Mouse (Mus musculus): ENCODE measurements around the gene Nelfb. TPM values are rescaled to one million over a fixed set of nuclear protein-coding genes. Genes with fewer than 3 reads are reported as not detected.
A peak's percentile ranks its signal among the peaks of the same experiment; 100 is the strongest.

The Nelfb gene
- polyA plus RNA-seq, 1 experiment from 2014 or later: 126 TPM

GRCm38 (mm10) chr2:25240723-25241437, 29.6 kb upstream of the Nelfb start:
- ATAC-seq (replicated peaks): peak; percentile 71
- Histone ChIP-seq H3K4me1 (peaks cover 31% of the 10 kb centered on the region), H3K9me3 (no peaks in the 10 kb centered on the region), H3K9ac (peak overlapping the region; percentile 40; the same call in 1 of the 2 replicates), H3K36me3 (replicated peaks) (no peaks in the 10 kb centered on the region), H3K4me3 (peak overlapping the region; percentile 56), H3K4me2 (peak overlapping the region; percentile 90), H3K27me3 (replicated peaks) (no peaks in the 10 kb centered on the region), H3K27ac (peak overlapping the region; percentile 77)
- WGBS: 2% methylated on average over 29 of the region's 29 CpGs

GRCm38 (mm10) chr2:25240310-25240709, 29.0 kb upstream of the Nelfb start:
- no peaks in the 10 kb centered on the region for H3K36me3 ChIP-seq (replicated peaks)
- no peaks in the 10 kb centered on the region for H3K9me3 ChIP-seq
- no peak overlapping the region; the same call in 1 of the 2 replicates for H3K9ac ChIP-seq
- H3K27me3 ChIP-seq (replicated peaks): 0 out of 2 replicates have a peak, but pooled peaks cover under 1% of the 10 kb centered on the region
- peaks cover 31% of the 10 kb centered on the region for H3K4me1 ChIP-seq
- H3K4me2 ChIP-seq: peak overlapping the region; percentile 90
- peak overlapping the region; percentile 77 for H3K27ac ChIP-seq
- 47% methylated on average over 8 of the region's 8 CpGs for whole genome bisulfite sequencing
- peak; percentile 12; the same call in 1 of the 2 replicates for ATAC-seq (replicated peaks)
- peak overlapping the region; percentile 56 for H3K4me3 ChIP-seq

- Histone ChIP-seq H3K4me3 (no peak overlapping the region), H3K4me2 (no peak overlapping the region), H3K9ac (no peak overlapping the region), H3K27ac (no peak overlapping the region), H3K36me3 (replicated peaks) (no peaks in the 10 kb centered on the region), H3K9me3 (no peaks in the 10 kb centered on the region), H3K4me1 (peaks cover 31% of the 10 kb centered on the region), H3K27me3 (replicated peaks) (peaks cover 6% of the 10 kb centered on the region; the same call in 1 of the 2 replicates)
- ATAC-seq (replicated peaks): no peak
- WGBS: 90% methylated on average over 3 of the region's 3 CpGs
Measured at GRCm38 (mm10) chr2:25239766-25240165, 28.5 kb upstream of the Nelfb start.

GRCm38 (mm10) chr2:25238106-25238505, 26.8 kb upstream of the Nelfb start:
- Histone ChIP-seq H3K9me3 (no peaks in the 10 kb centered on the region), H3K27ac (no peak overlapping the region), H3K27me3 (replicated peaks) (peaks cover 6% of the 10 kb centered on the region; the same call in 1 of the 2 replicates), H3K4me2 (no peak overlapping the region), H3K4me3 (no peak overlapping the region), H3K9ac (no peak overlapping the region), H3K36me3 (replicated peaks) (no peaks in the 10 kb centered on the region), H3K4me1 (peaks cover 21% of the 10 kb centered on the region)
- no peak for ATAC-seq (replicated peaks)

GRCm38 (mm10) chr2:25237522-25237921, 26.2 kb upstream of the Nelfb start:
- WGBS: 74% methylated on average over 4 of the region's 4 CpGs
- Histone ChIP-seq H3K9ac (no peak overlapping the region), H3K4me3 (no peak overlapping the region), H3K27me3 (replicated peaks) (peaks cover 6% of the 10 kb centered on the region; the same call in 1 of the 2 replicates), H3K4me2 (no peak overlapping the region), H3K36me3 (replicated peaks) (no peaks in the 10 kb centered on the region), H3K9me3 (no peaks in the 10 kb centered on the region), H3K27ac (no peak overlapping the region), H3K4me1 (peaks cover 15% of the 10 kb centered on the region)
- no peak for ATAC-seq (replicated peaks)

GRCm38 (mm10) chr2:25236614-25237013, 25.3 kb upstream of the Nelfb start, which contains the start of gene Rnf224:
Gene Rnf224 (minus strand): TSS chr2:25236787.
- H3K27me3 ChIP-seq (replicated peaks): peaks cover 6% of the 10 kb centered on the region; the same call in 1 of the 2 replicates
- no peak within 1 kb of the TSS for H3K4me2 ChIP-seq
- H3K4me1 ChIP-seq: peaks cover 13% of the 10 kb centered on the region
- no peaks in the 10 kb centered on the region for H3K9me3 ChIP-seq
- no peak within 1 kb of the TSS for H3K9ac ChIP-seq
- ATAC-seq (replicated peaks): no peak
- WGBS: 45% methylated on average over 8 of the region's 8 CpGs
- no peak within 1 kb of the TSS for H3K27ac ChIP-seq
- H3K4me3 ChIP-seq: no peak within 1 kb of the TSS
- H3K36me3 ChIP-seq (replicated peaks): no peaks in the 10 kb centered on the region

GRCm38 (mm10) chr2:25234551-25235220, 23.4 kb upstream of the Nelfb start:
- H3K9me3 ChIP-seq: no peaks in the 10 kb centered on the region
- no peak overlapping the region for H3K4me3 ChIP-seq
- H3K4me2 ChIP-seq: no peak overlapping the region
- H3K4me1 ChIP-seq: no peaks in the 10 kb centered on the region
- no peak overlapping the region for H3K27ac ChIP-seq
- H3K36me3 ChIP-seq (replicated peaks): no peaks in the 10 kb centered on the region
- ATAC-seq (replicated peaks): no peak
- no peak overlapping the region for H3K9ac ChIP-seq
- H3K27me3 ChIP-seq (replicated peaks): peaks cover 6% of the 10 kb centered on the region; the same call in 1 of the 2 replicates
- 74% methylated on average over 5 of the region's 5 CpGs for WGBS

GRCm38 (mm10) chr2:25234050-25234449, 22.8 kb upstream of the Nelfb start, which contains the start of gene Slc34a3:
Gene Slc34a3 (minus strand): TSS chr2:25234364.
- ATAC-seq (replicated peaks): no peak
- H3K4me3 ChIP-seq: no peak within 1 kb of the TSS
- H3K27me3 ChIP-seq (replicated peaks): peaks cover 6% of the 10 kb centered on the region; the same call in 1 of the 2 replicates
- H3K36me3 ChIP-seq (replicated peaks): no peaks in the 10 kb centered on the region
- no peaks in the 10 kb centered on the region for H3K9me3 ChIP-seq
- 0 out of 2 replicates have a peak, but pooled peaks cover under 1% of the 10 kb centered on the region for H3K4me1 ChIP-seq
- H3K9ac ChIP-seq: no peak within 1 kb of the TSS
- no peak within 1 kb of the TSS for H3K4me2 ChIP-seq
- no peak within 1 kb of the TSS for H3K27ac ChIP-seq
- 90% methylated on average over 3 of the region's 3 CpGs for WGBS

- no peak overlapping the region for H3K4me2 ChIP-seq
- no peak overlapping the region for H3K4me3 ChIP-seq
- H3K27me3 ChIP-seq (replicated peaks): peaks cover 6% of the 10 kb centered on the region; the same call in 1 of the 2 replicates
- WGBS: 82% methylated on average over 4 of the region's 4 CpGs
- peaks cover 4% of the 10 kb centered on the region; the same call in 1 of the 2 replicates for H3K4me1 ChIP-seq
- no peaks in the 10 kb centered on the region for H3K9me3 ChIP-seq
- no peaks in the 10 kb centered on the region for H3K36me3 ChIP-seq (replicated peaks)
- no peak for ATAC-seq (replicated peaks)
- H3K9ac ChIP-seq: no peak overlapping the region
- no peak overlapping the region for H3K27ac ChIP-seq
Measured at GRCm38 (mm10) chr2:25233421-25233820, 22.1 kb upstream of the Nelfb start.

- Histone ChIP-seq H3K4me3 (no peak overlapping the region), H3K9ac (no peak overlapping the region), H3K36me3 (replicated peaks) (no peaks in the 10 kb centered on the region), H3K9me3 (no peaks in the 10 kb centered on the region), H3K4me2 (no peak overlapping the region), H3K27ac (no peak overlapping the region), H3K4me1 (peaks cover 4% of the 10 kb centered on the region), H3K27me3 (replicated peaks) (peaks cover 6% of the 10 kb centered on the region; the same call in 1 of the 2 replicates)
- ATAC-seq (replicated peaks): no peak
- 49% methylated on average over 12 of the region's 12 CpGs for WGBS
Measured at GRCm38 (mm10) chr2:25231038-25231437, 19.7 kb upstream of the Nelfb start.

- no peak overlapping the region for H3K4me2 ChIP-seq
- no peak overlapping the region for H3K4me3 ChIP-seq
- H3K4me1 ChIP-seq: peaks cover 9% of the 10 kb centered on the region
- no peak overlapping the region for H3K27ac ChIP-seq
- ATAC-seq (replicated peaks): no peak
- no peaks in the 10 kb centered on the region for H3K36me3 ChIP-seq (replicated peaks)
- no peaks in the 10 kb centered on the region for H3K9me3 ChIP-seq
- peaks cover 6% of the 10 kb centered on the region; the same call in 1 of the 2 replicates for H3K27me3 ChIP-seq (replicated peaks)
- H3K9ac ChIP-seq: no peak overlapping the region
- WGBS: 81% methylated on average over 7 of the region's 7 CpGs
Measured at GRCm38 (mm10) chr2:25230581-25230980, 19.3 kb upstream of the Nelfb start.

GRCm38 (mm10) chr2:25229582-25229981, 18.3 kb upstream of the Nelfb start:
- Histone ChIP-seq H3K36me3 (replicated peaks) (no peaks in the 10 kb centered on the region), H3K4me2 (no peak overlapping the region), H3K4me1 (peaks cover 12% of the 10 kb centered on the region), H3K9ac (no peak overlapping the region), H3K27ac (no peak overlapping the region), H3K4me3 (no peak overlapping the region), H3K27me3 (replicated peaks) (no peaks in the 10 kb centered on the region), H3K9me3 (no peaks in the 10 kb centered on the region)
- 82% methylated on average over 5 of the region's 5 CpGs for WGBS
- ATAC-seq (replicated peaks): no peak
